ENCODE assay signal across 8 mouse cellular contexts in the genomic region with DNA sequence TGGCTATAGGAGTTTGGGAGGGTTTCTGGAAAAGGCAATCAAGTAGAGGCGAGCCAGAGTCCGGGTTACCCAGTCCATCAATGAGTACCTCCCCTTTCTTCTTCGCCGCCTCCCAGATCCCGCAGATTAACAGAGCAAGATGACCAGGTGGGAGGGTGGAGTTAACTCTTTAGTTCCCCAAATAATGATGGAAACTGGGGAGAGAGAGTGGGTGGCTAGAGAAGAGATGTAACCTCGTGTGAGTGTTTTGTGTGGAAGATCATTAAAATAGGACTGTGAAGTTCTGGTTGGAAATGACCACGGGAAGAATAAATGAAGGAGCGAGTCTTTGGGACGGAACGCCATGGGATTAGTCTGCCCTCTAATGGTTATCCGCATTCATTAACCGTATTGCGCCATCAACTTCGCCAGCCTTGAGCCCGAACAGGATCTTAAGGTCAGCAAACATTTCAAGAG. TPM values are rescaled to one million over a fixed set of nuclear protein-coding genes. Genes with fewer than 3 reads are reported as not detected.
DNase-seq lines count a peak whose midpoint lies in the region; ATAC-seq and TF ChIP-seq lines count a peak whose summit lies in the region.

No protein-coding gene starts in this region.

- peak overlapping the region; percentile 49 for H3K9ac ChIP-seq in hindbrain, postnatal 0 days (replicated peaks; ENCODE audit: low read length)
- H3K9ac ChIP-seq in limb, embryonic 12.5 days (replicated peaks), result peak overlapping the region; percentile 55
- H3K9ac ChIP-seq in midbrain, embryonic 12.5 days (replicated peaks), result peak overlapping the region; percentile 46; the same call in 1 of the 2 replicates

- TF ChIP-seq POLR2A in testis, adult 2 months (IDR thresholded peaks at IDR 0.05; ENCODE audit: control insufficient read depth, low read depth, low read length), result no peak

- peaks cover 3% of the 10 kb centered on the region for H3K27me3 ChIP-seq in hindbrain, postnatal 0 days (ENCODE audit: insufficient read depth, low read length)
- peaks cover 52% of the 10 kb centered on the region for H3K27me3 ChIP-seq in limb, embryonic 12.5 days
- peaks cover 60% of the 10 kb centered on the region for H3K27me3 ChIP-seq in midbrain, embryonic 12.5 days
- peaks cover 3% of the 10 kb centered on the region; the same call in 1 of the 2 replicates for H3K27me3 ChIP-seq in testis, adult 2 months (ENCODE audit: control insufficient read depth, insufficient read depth, low read length)

- no peaks in the 10 kb centered on the region for H3K36me3 ChIP-seq in hindbrain, postnatal 0 days (ENCODE audit: insufficient read depth, low read length)
- no peaks in the 10 kb centered on the region for H3K36me3 ChIP-seq in limb, embryonic 12.5 days
- H3K36me3 ChIP-seq in midbrain, embryonic 12.5 days, result no peaks in the 10 kb centered on the region
- H3K36me3 ChIP-seq in testis, adult 2 months (ENCODE audit: control insufficient read depth, insufficient read depth, low read length), result no peaks in the 10 kb centered on the region

- peak overlapping the region; percentile 88 for H3K4me3 ChIP-seq in gastrocnemius, adult 2 months
- peak overlapping the region; percentile 56 for H3K4me3 ChIP-seq in hindbrain, postnatal 0 days (ENCODE audit: low read length)
- H3K4me3 ChIP-seq in limb, embryonic 12.5 days (replicated peaks), result peak overlapping the region; percentile 50
- H3K4me3 ChIP-seq in midbrain, embryonic 12.5 days, result peak overlapping the region; percentile 53
- peak overlapping the region; percentile 69 for H3K4me3 ChIP-seq in testis, adult 2 months (ENCODE audit: control insufficient read depth, low read depth, low read length)

- H3K27ac ChIP-seq in gastrocnemius, adult 2 months, result peak overlapping the region; percentile 88
- no peak overlapping the region for H3K27ac ChIP-seq in hindbrain, postnatal 0 days
- H3K27ac ChIP-seq in limb, embryonic 12.5 days, result no peak overlapping the region
- no peak overlapping the region for H3K27ac ChIP-seq in midbrain, embryonic 12.5 days (replicated peaks)
- H3K27ac ChIP-seq in testis, adult 2 months (ENCODE audit: control insufficient read depth, insufficient read depth, low read depth, low read length), result no peak overlapping the region

- peak; percentile 87 for TF ChIP-seq CTCF in gastrocnemius, adult 2 months (IDR thresholded peaks at IDR 0.05)
- TF ChIP-seq CTCF in hindbrain, postnatal 0 days (IDR thresholded peaks at IDR 0.05; ENCODE audit: low read depth), result peak; percentile 86
- TF ChIP-seq CTCF in testis, adult 2 months (IDR thresholded peaks at IDR 0.05; ENCODE audit: control insufficient read depth, insufficient read depth, insufficient replicate concordance, low read depth, low read length), result peak; percentile 28; the same call in 1 of the 2 replicates

- peak; percentile 18 for DNase-seq in thymus, postnatal 14 days
- no peak for DNase-seq in thymus, postnatal 0 days (ENCODE audit: low spot score)
- peak; percentile 71 to 76 for DNase-seq in cerebellum, postnatal 14 days
- peak; percentile 66 for DNase-seq in gastrocnemius, adult 2 months
- peak; percentile 86 for DNase-seq in hindbrain, postnatal 0 days (ENCODE audit: low spot score)

- peak overlapping the region; percentile 96 for H3K4me2 ChIP-seq in hindbrain, postnatal 0 days (ENCODE audit: low read depth, low read length)
- peak overlapping the region; percentile 74 for H3K4me2 ChIP-seq in limb, embryonic 12.5 days
- peak overlapping the region; percentile 86 for H3K4me2 ChIP-seq in midbrain, embryonic 12.5 days (replicated peaks)

- no peaks in the 10 kb centered on the region for H3K9me3 ChIP-seq in hindbrain, postnatal 0 days (ENCODE audit: low read length)
- H3K9me3 ChIP-seq in limb, embryonic 12.5 days, result no peaks in the 10 kb centered on the region
- H3K9me3 ChIP-seq in midbrain, embryonic 12.5 days, result no peaks in the 10 kb centered on the region

- H3K4me1 ChIP-seq in hindbrain, postnatal 0 days (ENCODE audit: insufficient read depth, low read length), result no peaks in the 10 kb centered on the region
- peaks cover 17% of the 10 kb centered on the region for H3K4me1 ChIP-seq in limb, embryonic 12.5 days (replicated peaks)
- peaks cover 14% of the 10 kb centered on the region for H3K4me1 ChIP-seq in midbrain, embryonic 12.5 days
- peaks cover 10% of the 10 kb centered on the region for H3K4me1 ChIP-seq in testis, adult 2 months (ENCODE audit: control insufficient read depth, insufficient read depth, low read length)

- ATAC-seq in hindbrain, postnatal 0 days, result peak; percentile 52
- peak; percentile 19; the same call in 1 of the 2 replicates for ATAC-seq in limb, embryonic 12.5 days (ENCODE audit: insufficient number of reproducible peaks, insufficient read depth, low FRiP score, low TSS enrichment, low read depth)
- peak; percentile 48 for ATAC-seq in midbrain, embryonic 12.5 days (ENCODE audit: low FRiP score, low read depth)

- intact Hi-C loops in gastrocnemius, adult 2 months (cut with DNase I), result loop anchor here (1.0 to 5.0 kb wide), 2 partner anchors 34 to 54 kb away; a partner anchor contains a TSS

- WGBS in hindbrain, postnatal 0 days, result under 1% methylated on average over 15 of the region's 15 CpGs
- under 1% methylated on average over 15 of the region's 15 CpGs for WGBS in limb, embryonic 12.5 days
- 0% methylated on average over 15 of the region's 15 CpGs for WGBS in midbrain, embryonic 12.5 days

RNA-seq across cellular contexts. Expression of a gene that starts 0.7 kb away (rescaled TPM):
- 2.5 and 2.6 TPM in 2 replicates for polyA plus RNA-seq in thymus, postnatal 0 days (2015; fragmentation: Nextera tagmentation; extraction: Ambion mirVana)
- total RNA-seq in gastrocnemius, adult 2 months (2021), result 1 to 10 TPM; 6.5 to 8.3 TPM
- 3.5 and 6.2 TPM in 2 replicates for total RNA-seq in hindbrain, postnatal 0 days (2014; rRNA removed)
- polyA plus RNA-seq in hindbrain, postnatal 0 days (2015; fragmentation: Nextera tagmentation; extraction: Ambion mirVana), result 2.8 TPM in 2 replicates
- polyA plus RNA-seq in limb, embryonic 12.5 days (2016; fragmentation: Nextera tagmentation; extraction: Ambion mirVana), result 2.7 and 3.8 TPM in 2 replicates
- polyA plus RNA-seq in midbrain, embryonic 12.5 days (2016; fragmentation: Nextera tagmentation; extraction: Ambion mirVana), result 2.5 and 2.6 TPM in 2 replicates
- 54.5 and 64.8 TPM in 2 replicates for polyA plus RNA-seq in testis, adult 2 months (2012; rRNA removed)

RNA-seq across cellular contexts. Expression of a gene that starts 9.6 kb away (rescaled TPM):
- 137 and 146 TPM in 2 replicates for polyA plus RNA-seq in thymus, postnatal 0 days (2015; fragmentation: Nextera tagmentation; extraction: Ambion mirVana)
- 10 to 100 TPM; 26.1 to 30.7 TPM for total RNA-seq in gastrocnemius, adult 2 months (2021)
- 111 and 119 TPM in 2 replicates for total RNA-seq in hindbrain, postnatal 0 days (2014; rRNA removed)
- polyA plus RNA-seq in hindbrain, postnatal 0 days (2015; fragmentation: Nextera tagmentation; extraction: Ambion mirVana), result 177 and 178 TPM in 2 replicates
- polyA plus RNA-seq in limb, embryonic 12.5 days (2016; fragmentation: Nextera tagmentation; extraction: Ambion mirVana), result 329 and 362 TPM in 2 replicates
- 319 and 328 TPM in 2 replicates for polyA plus RNA-seq in midbrain, embryonic 12.5 days (2016; fragmentation: Nextera tagmentation; extraction: Ambion mirVana)
- 30.8 and 33.2 TPM in 2 replicates for polyA plus RNA-seq in testis, adult 2 months (2012; rRNA removed)

RNA-seq across cellular contexts. Expression of a gene that starts 24.5 kb away (rescaled TPM):
- 61.9 and 65.5 TPM in 2 replicates for polyA plus RNA-seq in thymus, postnatal 0 days (2015; fragmentation: Nextera tagmentation; extraction: Ambion mirVana)
- total RNA-seq in gastrocnemius, adult 2 months (2021), result 10 to 100 TPM; 71.8 to 74.4 TPM
- total RNA-seq in hindbrain, postnatal 0 days (2014; rRNA removed), result 49.7 and 52.0 TPM in 2 replicates
- 102 and 106 TPM in 2 replicates for polyA plus RNA-seq in hindbrain, postnatal 0 days (2015; fragmentation: Nextera tagmentation; extraction: Ambion mirVana)
- 66.2 and 71.3 TPM in 2 replicates for polyA plus RNA-seq in limb, embryonic 12.5 days (2016; fragmentation: Nextera tagmentation; extraction: Ambion mirVana)
- 78.4 and 79.8 TPM in 2 replicates for polyA plus RNA-seq in midbrain, embryonic 12.5 days (2016; fragmentation: Nextera tagmentation; extraction: Ambion mirVana)
- polyA plus RNA-seq in testis, adult 2 months (2012; rRNA removed), result 33.5 and 42.2 TPM in 2 replicates

RNA-seq across cellular contexts. Expression of a gene that starts 32.9 kb away (rescaled TPM):
- polyA plus RNA-seq in thymus, postnatal 0 days (2015; fragmentation: Nextera tagmentation; extraction: Ambion mirVana), result 14.5 and 15.7 TPM in 2 replicates
- 10 to 100 TPM; 14.0 to 17.2 TPM for total RNA-seq in gastrocnemius, adult 2 months (2021)
- 58.1 and 71.7 TPM in 2 replicates for total RNA-seq in hindbrain, postnatal 0 days (2014; rRNA removed)
- 19.9 and 20.4 TPM in 2 replicates for polyA plus RNA-seq in hindbrain, postnatal 0 days (2015; fragmentation: Nextera tagmentation; extraction: Ambion mirVana)
- polyA plus RNA-seq in limb, embryonic 12.5 days (2016; fragmentation: Nextera tagmentation; extraction: Ambion mirVana), result 43.4 and 44.5 TPM in 2 replicates
- polyA plus RNA-seq in midbrain, embryonic 12.5 days (2016; fragmentation: Nextera tagmentation; extraction: Ambion mirVana), result 42.4 and 44.3 TPM in 2 replicates
- 18.3 and 19.1 TPM in 2 replicates for polyA plus RNA-seq in testis, adult 2 months (2012; rRNA removed)

RNA-seq across cellular contexts. Expression of a gene that starts 43.0 kb away (rescaled TPM):
- 162 and 169 TPM in 2 replicates for polyA plus RNA-seq in thymus, postnatal 0 days (2015; fragmentation: Nextera tagmentation; extraction: Ambion mirVana)
- total RNA-seq in gastrocnemius, adult 2 months (2021), result 100 to 1,000 TPM; 104 to 111 TPM
- 210 and 220 TPM in 2 replicates for total RNA-seq in hindbrain, postnatal 0 days (2014; rRNA removed)
- polyA plus RNA-seq in hindbrain, postnatal 0 days (2015; fragmentation: Nextera tagmentation; extraction: Ambion mirVana), result 162 and 165 TPM in 2 replicates
- 210 and 213 TPM in 2 replicates for polyA plus RNA-seq in limb, embryonic 12.5 days (2016; fragmentation: Nextera tagmentation; extraction: Ambion mirVana)
- 220 and 221 TPM in 2 replicates for polyA plus RNA-seq in midbrain, embryonic 12.5 days (2016; fragmentation: Nextera tagmentation; extraction: Ambion mirVana)
- polyA plus RNA-seq in testis, adult 2 months (2012; rRNA removed), result 51.5 and 53.5 TPM in 2 replicates

Comparison
In these comparisons a context has a peak if more than half of its experiments do, and no peak if none do; other contexts are left out.
1. CTCF ChIP-seq: peak in every context shown above with its lines; median percentile 87 in gastrocnemius, adult 2 months; 86 in hindbrain, postnatal 0 days; 28 in testis, adult 2 months.
2. RNA of a gene that starts 0.7 kb away (polyA plus RNA-seq): 54.5 to 64.8 TPM in testis, adult 2 months; 2.8 TPM in hindbrain, postnatal 0 days, 2.7 to 3.8 TPM in limb, embryonic 12.5 days, 2.5 to 2.6 TPM in midbrain, embryonic 12.5 days and 2.5 to 2.6 TPM in thymus, postnatal 0 days; every median in the first group is over 10 times any median in the second.
3. Peak in every context shown above with its lines, with median percentiles within 50 percentile points of each other: H3K4me3 ChIP-seq, ATAC-seq, H3K4me2 ChIP-seq and H3K9ac ChIP-seq.